Mouse (Mus musculus): Measurements from ENCODE around the gene BC051142.

Gene BC051142

GRCm38 (mm10) chr17:34398711-34399393 is at the start of gene BC051142:
TSS of gene BC051142 (plus strand) at chr17:34398820.
- peak; percentile 74 for DNase-seq (ENCODE audit: low spot score)

GRCm38 (mm10) chr17:34349429-34349828 is 49.2 kb upstream of the BC051142 start:
- DNase-seq (ENCODE audit: low spot score): peak; percentile 78

- DNase-seq (ENCODE audit: low spot score): no peak
These were observed 44.1 kb upstream of the BC051142 start, which contains the start of gene Btnl2 for GRCm38 (mm10) chr17:34354539-34354938. TSS of gene Btnl2 (plus strand) at chr17:34354822.

- no peak for DNase-seq (ENCODE audit: low spot score)
These were observed 43.7 kb upstream of the BC051142 start for GRCm38 (mm10) chr17:34354940-34355339.

GRCm38 (mm10) chr17:34362954-34363546 is 35.6 kb upstream of the BC051142 start:
- no peak for DNase-seq (ENCODE audit: low spot score)

- DNase-seq (ENCODE audit: low spot score): no peak
These were observed 34.8 kb upstream of the BC051142 start for GRCm38 (mm10) chr17:34363676-34364310.

- no peak for DNase-seq (ENCODE audit: low spot score)
These were observed 33.6 kb upstream of the BC051142 start for GRCm38 (mm10) chr17:34365031-34365430.

- no peak for DNase-seq (ENCODE audit: low spot score)
These were observed 28.1 kb upstream of the BC051142 start for GRCm38 (mm10) chr17:34370563-34370962.

GRCm38 (mm10) chr17:34373055-34373709 is 25.4 kb upstream of the BC051142 start:
- no peak for DNase-seq (ENCODE audit: low spot score)

GRCm38 (mm10) chr17:34376847-34377246 is 21.8 kb upstream of the BC051142 start, which contains the start of gene Btnl1:
TSS of gene Btnl1 (plus strand) at chr17:34377132.
- no peak for DNase-seq (ENCODE audit: low spot score)

- no peak for DNase-seq (ENCODE audit: low spot score)
These were observed 21.0 kb upstream of the BC051142 start for GRCm38 (mm10) chr17:34377450-34378209.

- DNase-seq (ENCODE audit: low spot score): no peak
These were observed 19.9 kb upstream of the BC051142 start for GRCm38 (mm10) chr17:34378716-34379115.

- no peak for DNase-seq (ENCODE audit: low spot score)
These were observed 19.2 kb upstream of the BC051142 start for GRCm38 (mm10) chr17:34379451-34379850.

GRCm38 (mm10) chr17:34381876-34382275 is 16.7 kb upstream of the BC051142 start:
- DNase-seq (ENCODE audit: low spot score): no peak

- no peak for DNase-seq (ENCODE audit: low spot score)
These were observed 15.4 kb upstream of the BC051142 start for GRCm38 (mm10) chr17:34383212-34383611.

- DNase-seq (ENCODE audit: low spot score): no peak
These were observed 13.9 kb upstream of the BC051142 start for GRCm38 (mm10) chr17:34384699-34385098.

GRCm38 (mm10) chr17:34386656-34387055 is 12.0 kb upstream of the BC051142 start:
- DNase-seq (ENCODE audit: low spot score): no peak

GRCm38 (mm10) chr17:34388513-34388912 is 10.1 kb upstream of the BC051142 start:
- no peak for DNase-seq (ENCODE audit: low spot score)

- DNase-seq (ENCODE audit: low spot score): no peak
These were observed 7.1 kb upstream of the BC051142 start for GRCm38 (mm10) chr17:34391507-34391906.

GRCm38 (mm10) chr17:34392321-34392720 is 6.3 kb upstream of the BC051142 start:
- no peak for DNase-seq (ENCODE audit: low spot score)

- no peak for DNase-seq (ENCODE audit: low spot score)
These were observed 1.3 kb upstream of the BC051142 start for GRCm38 (mm10) chr17:34397357-34397756.

All from ovary, postnatal 14 days (tissue).